In the genomic region with DNA sequence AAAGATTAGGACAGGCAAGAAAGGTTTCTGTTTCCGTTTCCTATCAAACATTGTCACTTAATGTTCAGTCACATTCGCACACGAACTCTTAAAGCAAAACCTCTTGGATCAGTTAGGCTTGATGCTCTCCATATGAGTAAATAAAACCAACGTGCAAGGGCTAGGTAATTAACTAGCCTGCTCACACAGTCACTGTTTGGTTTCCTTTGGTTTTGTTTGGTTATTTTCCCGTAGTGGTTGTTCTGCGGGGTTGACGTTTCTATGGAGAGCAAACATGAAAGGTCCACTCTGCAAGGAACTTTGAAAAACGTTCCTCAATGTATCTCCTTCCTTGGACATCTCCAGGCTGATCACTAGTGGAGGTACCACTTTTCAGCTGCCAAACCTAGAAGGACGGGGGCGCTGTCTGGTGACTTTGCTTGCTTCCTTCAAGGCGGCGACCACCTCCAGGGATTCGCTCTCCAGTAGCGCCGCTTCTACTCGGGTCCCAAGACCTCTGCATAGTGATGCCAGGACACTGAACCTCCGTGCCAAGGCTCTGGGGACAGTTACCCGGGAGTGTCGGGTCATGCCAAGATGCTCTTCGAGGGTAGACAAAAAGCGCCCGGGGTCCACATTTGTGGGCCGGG, we compare ENCODE assay signal across 8 mouse cellular contexts. TPM values are rescaled to one million over a fixed set of nuclear protein-coding genes. Genes with fewer than 3 reads are reported as not detected.
DNase-seq lines count a peak whose midpoint lies in the region; ATAC-seq lines count a peak whose summit lies in the region.

No protein-coding gene starts in this region.

- peaks cover 4% of the 10 kb centered on the region for H3K27me3 ChIP-seq in intestine, embryonic 15.5 days (replicated peaks)
- H3K27me3 ChIP-seq in limb, embryonic 12.5 days = peaks cover 17% of the 10 kb centered on the region; the same call in 1 of the 2 replicates
- no peaks in the 10 kb centered on the region for H3K27me3 ChIP-seq in midbrain, embryonic 16.5 days (ENCODE audit: control insufficient read depth, insufficient read depth, low read depth, low read length)

- H3K27ac ChIP-seq in intestine, embryonic 15.5 days = no peak overlapping the region; the same call in 1 of the 2 replicates
- H3K27ac ChIP-seq in limb, embryonic 12.5 days = peak overlapping the region; percentile 78; the same call in 1 of the 2 replicates
- H3K27ac ChIP-seq in midbrain, embryonic 16.5 days (ENCODE audit: low read length) = peak overlapping the region; percentile 99

- no peaks in the 10 kb centered on the region for H3K36me3 ChIP-seq in intestine, embryonic 15.5 days
- no peaks in the 10 kb centered on the region for H3K36me3 ChIP-seq in limb, embryonic 12.5 days
- no peaks in the 10 kb centered on the region for H3K36me3 ChIP-seq in midbrain, embryonic 16.5 days (ENCODE audit: control insufficient read depth, insufficient read depth, low read length)

- peak; percentile 71 for ATAC-seq in cerebellum, adult (ENCODE audit: insufficient number of reproducible peaks, low FRiP score, low TSS enrichment)
- peak; percentile 75 for ATAC-seq in intestine, embryonic 15.5 days
- peak; percentile 57 for ATAC-seq in limb, embryonic 12.5 days (ENCODE audit: insufficient number of reproducible peaks, insufficient read depth, low FRiP score, low TSS enrichment, low read depth)
- ATAC-seq in midbrain, embryonic 16.5 days = peak; percentile 86
- no peak for ATAC-seq in erythroblast, adult 5-6 weeks (replicated peaks; ENCODE audit: low FRiP score, poor library complexity, severe bottlenecking)

- no peaks in the 10 kb centered on the region for H3K9me3 ChIP-seq in intestine, embryonic 15.5 days
- H3K9me3 ChIP-seq in limb, embryonic 12.5 days = no peaks in the 10 kb centered on the region
- H3K9me3 ChIP-seq in midbrain, embryonic 16.5 days (replicated peaks; ENCODE audit: control insufficient read depth, low read length, poor library complexity, severe bottlenecking) = no peaks in the 10 kb centered on the region

- peak overlapping the region; percentile 53; the same call in 1 of the 2 replicates for H3K9ac ChIP-seq in intestine, embryonic 15.5 days
- peak overlapping the region; percentile 70 for H3K9ac ChIP-seq in limb, embryonic 12.5 days (replicated peaks)
- peak overlapping the region; percentile 94 for H3K9ac ChIP-seq in midbrain, embryonic 16.5 days (ENCODE audit: low read depth, low read length)

- H3K4me2 ChIP-seq in intestine, embryonic 15.5 days (replicated peaks) = peak overlapping the region; percentile 93
- H3K4me2 ChIP-seq in limb, embryonic 12.5 days = peak overlapping the region; percentile 87
- H3K4me2 ChIP-seq in midbrain, embryonic 16.5 days (ENCODE audit: low read length) = peak overlapping the region; percentile 81

- DNase-seq in cerebellum, adult 9-11 months = no peak
- DNase-seq in embryo, embryonic 10.5 days (ENCODE audit: low spot score) = peak; percentile 79
- peak; percentile 51 for DNase-seq in heart, adult 11 months

- peak overlapping the region; percentile 70 for H3K4me3 ChIP-seq in intestine, embryonic 15.5 days (replicated peaks)
- H3K4me3 ChIP-seq in limb, embryonic 12.5 days (replicated peaks) = peak overlapping the region; percentile 74
- H3K4me3 ChIP-seq in midbrain, embryonic 16.5 days (ENCODE audit: low read depth, low read length) = peak overlapping the region; percentile 85

- WGBS in intestine, embryonic 15.5 days = 2% methylated on average over 23 of the region's 23 CpGs
- 2% methylated on average over 23 of the region's 23 CpGs for WGBS in limb, embryonic 12.5 days
- WGBS in midbrain, embryonic 16.5 days = 3% methylated on average over 23 of the region's 23 CpGs

- peaks cover 9% of the 10 kb centered on the region; the same call in 1 of the 2 replicates for H3K4me1 ChIP-seq in intestine, embryonic 15.5 days (replicated peaks)
- H3K4me1 ChIP-seq in limb, embryonic 12.5 days (replicated peaks) = peaks cover 5% of the 10 kb centered on the region
- H3K4me1 ChIP-seq in midbrain, embryonic 16.5 days (ENCODE audit: control insufficient read depth, insufficient read depth, low read length) = peaks cover 11% of the 10 kb centered on the region

RNA-seq across cellular contexts. Expression of a gene that starts 0.7 kb away (rescaled TPM):
- polyA plus RNA-seq in intestine, embryonic 15.5 days (2015; fragmentation: Nextera tagmentation; extraction: Ambion mirVana) = 2.6 and 4.1 TPM in 2 replicates
- 9.2 and 10.1 TPM in 2 replicates for polyA plus RNA-seq in limb, embryonic 12.5 days (2016; fragmentation: Nextera tagmentation; extraction: Ambion mirVana)
- 51.2 and 57.5 TPM in 2 replicates for polyA plus RNA-seq in midbrain, embryonic 16.5 days (2015; fragmentation: Nextera tagmentation; extraction: Ambion mirVana)
- total RNA-seq in erythroblast, adult 5-6 weeks (2015; ENCODE audit: low replicate concordance) = not detected in 2 replicates
- not detected in 2 replicates for total RNA-seq in erythroblast, adult 5-6 weeks (2017; ENCODE audit: low replicate concordance)
